Mouse (Mus musculus) thymus, postnatal 14 days (tissue): ENCODE measurements at regions not wholly inside any gene's neighbourhood (a gene's known extent, or its start where the extent isn't known, plus 50 kb on each side); places are given as distances from the start of the nearest gene placed in this dataset.
A peak's percentile ranks its signal among the peaks of the same experiment; 100 is the strongest.

Experiments
- DNase-seq: peaks from one replicate; pipeline ENCODE4 v3.0.0; 2021

DNA sequence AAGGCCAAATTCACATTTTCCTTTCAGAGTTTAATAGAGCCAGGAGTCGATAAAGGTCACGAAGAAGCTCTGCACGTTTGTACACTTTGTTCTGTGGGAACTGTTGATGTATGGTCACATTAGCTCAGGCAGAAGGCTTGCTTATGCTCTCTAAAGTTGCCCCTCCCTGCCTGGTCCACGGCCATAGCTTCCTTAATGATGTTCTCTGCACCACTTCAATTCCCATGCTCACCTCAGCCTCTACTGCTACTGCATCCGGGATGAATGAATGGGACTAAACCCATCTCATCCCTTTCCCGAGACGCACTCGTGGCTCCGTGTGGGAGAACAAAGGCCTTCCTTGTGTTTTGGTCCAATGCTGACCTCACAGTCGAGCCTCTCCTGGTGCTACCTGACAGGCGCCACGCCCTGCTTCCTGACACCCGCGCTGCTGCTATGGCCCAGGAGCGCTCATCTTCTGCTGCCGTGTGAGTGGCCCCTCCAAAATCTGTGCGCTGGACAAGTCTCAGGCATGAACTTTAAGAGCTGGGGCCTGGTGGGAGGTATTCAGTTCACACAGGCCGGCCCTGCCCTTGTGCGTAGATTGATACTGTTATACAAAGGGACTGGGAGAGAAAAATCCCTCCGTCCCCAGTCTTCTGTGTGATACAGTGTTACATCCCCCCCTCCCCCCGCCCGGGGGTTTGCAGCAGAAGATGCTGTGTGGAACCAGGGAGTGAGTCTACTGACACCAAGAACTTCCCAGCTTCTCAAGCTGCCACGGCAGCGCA, 386.3 kb upstream of the Trpc7 start:
- DNase-seq: no peak

DNA sequence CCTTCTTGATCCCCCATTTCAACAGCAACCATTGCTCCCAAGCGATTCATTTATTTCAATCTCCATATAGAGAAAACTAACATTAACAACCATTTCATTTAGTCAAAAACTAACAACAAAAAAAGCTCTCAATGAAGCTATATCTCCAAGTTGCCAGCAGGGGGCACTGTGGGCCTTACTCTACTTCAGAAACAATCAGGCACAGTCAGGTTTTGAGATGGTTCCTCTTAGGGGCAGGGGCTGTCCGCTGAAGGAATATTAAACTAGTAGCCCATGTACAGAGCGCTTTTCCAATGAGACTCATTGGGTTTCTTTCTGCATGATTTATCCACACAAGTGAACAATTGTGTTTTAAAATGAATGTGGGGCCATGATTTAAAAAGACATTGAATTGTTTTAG, 385.7 kb upstream of the Trpc7 start:
- no peak for DNase-seq

DNA sequence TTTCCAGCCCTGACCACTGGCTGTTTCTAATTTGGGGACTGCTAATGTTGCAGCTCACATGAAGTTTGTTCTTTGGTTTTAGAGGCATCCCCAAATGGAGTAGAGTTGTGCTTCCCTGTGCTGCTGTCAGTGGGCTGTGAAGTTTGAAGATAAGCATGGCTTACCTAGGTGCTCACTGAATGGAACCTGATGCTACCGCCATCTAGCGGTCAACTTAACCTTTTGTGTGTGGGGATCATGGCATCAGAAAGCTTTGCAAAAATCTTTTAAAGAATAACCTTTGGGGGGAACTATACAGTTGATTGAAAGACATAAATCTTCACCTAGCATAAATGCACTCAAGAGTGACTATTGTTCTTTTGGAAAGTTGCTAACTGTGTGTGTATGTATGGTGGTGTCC, 382.8 kb upstream of the Trpc7 start:
- no peak for DNase-seq

DNA sequence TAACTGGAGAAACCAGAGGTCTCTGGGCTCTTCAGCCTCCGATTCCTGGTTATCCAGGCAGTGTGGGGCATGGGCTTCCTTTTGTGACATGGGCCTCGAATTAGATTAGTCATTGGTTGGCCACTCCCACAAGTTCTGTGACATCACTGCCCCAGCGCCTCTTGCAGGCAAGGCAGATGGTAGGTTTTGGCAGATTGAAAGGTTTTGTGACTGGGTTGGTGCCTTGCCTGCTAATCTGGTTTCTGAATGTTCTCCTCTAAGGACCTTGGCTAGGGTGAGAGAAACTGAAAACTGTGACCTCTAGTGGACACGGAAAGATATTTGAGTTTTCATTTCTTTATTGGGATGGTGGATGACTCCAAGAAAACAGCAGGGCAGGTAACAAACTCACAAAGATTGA, 381.3 kb upstream of the Trpc7 start:
- no peak for DNase-seq

DNA sequence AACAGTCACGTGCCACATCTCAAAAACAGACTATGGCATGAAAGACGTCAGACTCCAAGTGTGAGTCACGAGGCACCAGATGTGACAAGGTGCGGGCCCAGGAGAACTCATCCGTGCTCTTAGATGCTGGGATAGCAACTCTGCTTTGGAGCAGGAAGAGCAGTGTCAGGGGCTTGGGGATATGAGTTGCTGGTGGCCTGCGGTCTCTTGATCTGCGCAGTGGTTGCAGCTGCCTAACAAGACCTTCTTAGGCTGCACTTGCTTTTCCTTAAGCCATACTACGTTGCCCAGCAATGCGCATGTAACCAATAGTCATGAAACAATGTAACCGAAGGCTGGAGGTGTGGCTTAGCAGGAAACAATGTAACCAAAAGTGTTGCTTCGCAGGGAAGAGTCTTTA, 380.1 kb upstream of the Trpc7 start:
- DNase-seq: no peak

DNA sequence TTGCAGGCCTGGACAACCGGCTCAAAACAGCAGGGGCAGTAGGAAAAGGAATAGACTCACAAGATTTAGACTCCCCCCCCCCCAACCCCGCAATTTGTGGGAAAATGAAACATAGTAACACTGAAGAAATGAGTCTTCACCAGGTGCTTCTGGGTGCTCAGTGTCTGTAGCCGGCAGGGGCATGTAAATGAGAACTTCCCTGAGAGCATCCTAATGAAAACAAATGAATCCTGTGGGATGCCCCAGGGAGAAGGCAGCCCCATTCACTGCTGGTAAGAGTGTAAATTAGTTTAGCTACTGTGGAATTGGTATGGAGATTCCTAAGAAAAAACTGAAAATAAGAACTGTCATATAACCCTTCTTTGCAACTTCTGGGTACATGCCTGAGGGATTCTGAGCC, 377.8 kb upstream of the Trpc7 start:
- no peak for DNase-seq

DNA sequence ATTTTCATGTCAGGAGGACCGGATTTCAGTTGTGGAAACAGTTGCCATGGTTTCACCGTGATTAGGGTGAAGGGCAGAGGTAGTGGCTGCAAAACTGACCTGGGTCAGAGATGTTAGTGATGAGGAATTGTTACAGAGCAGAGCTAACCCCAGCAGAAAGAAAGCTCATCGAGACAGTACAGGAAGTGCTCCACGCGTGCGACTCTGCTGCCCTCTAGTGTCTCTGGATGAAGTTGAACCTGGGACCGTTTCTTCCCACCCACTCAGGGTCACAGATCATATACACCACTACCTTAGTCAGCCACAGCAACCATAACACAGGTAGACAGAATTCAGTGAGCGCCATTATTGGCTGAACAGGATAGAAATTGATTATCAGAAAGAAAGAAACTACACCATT, 373.8 kb upstream of the Trpc7 start:
- DNase-seq: peak; percentile 18

DNA sequence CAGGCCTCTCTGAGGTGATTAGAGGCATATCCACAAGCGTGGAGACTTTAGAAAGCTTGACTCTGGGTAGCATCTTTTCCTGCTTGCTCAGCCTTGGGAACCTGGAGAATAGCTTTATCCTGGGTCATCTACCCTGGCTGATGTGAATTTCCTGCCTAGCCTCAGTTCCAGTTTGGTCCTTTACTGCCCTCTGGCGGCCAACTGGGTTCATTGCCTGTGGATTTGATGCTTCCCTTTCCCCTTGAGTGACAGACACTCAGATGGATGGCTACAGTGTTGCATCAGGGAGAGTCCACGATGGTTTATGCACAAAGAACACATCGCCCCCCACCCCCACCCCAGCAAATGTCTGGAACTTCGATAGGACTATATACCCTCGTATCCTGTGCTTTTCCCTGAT, 364.1 kb upstream of the Trpc7 start:
- peak; percentile 54 for DNase-seq

DNA sequence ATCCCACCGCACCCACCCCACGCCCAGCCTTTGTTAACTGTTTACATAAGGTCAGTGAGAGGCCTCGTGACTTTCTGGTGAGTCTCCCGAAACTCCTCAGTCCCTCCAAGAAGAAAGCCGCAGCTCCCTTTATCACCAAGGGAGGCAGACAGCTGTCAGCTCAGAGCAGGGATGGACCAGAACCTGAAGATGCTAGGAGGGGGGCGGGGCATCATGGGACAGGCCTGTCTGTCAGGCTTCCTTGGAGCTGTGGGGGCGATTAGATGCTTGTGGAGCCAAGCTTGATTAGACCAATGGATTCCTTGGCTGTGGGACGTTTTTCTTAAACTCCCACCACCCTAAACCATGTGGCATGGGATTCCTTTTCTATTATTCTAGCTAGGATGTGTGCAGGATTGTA, 363.7 kb upstream of the Trpc7 start:
- no peak for DNase-seq

DNA sequence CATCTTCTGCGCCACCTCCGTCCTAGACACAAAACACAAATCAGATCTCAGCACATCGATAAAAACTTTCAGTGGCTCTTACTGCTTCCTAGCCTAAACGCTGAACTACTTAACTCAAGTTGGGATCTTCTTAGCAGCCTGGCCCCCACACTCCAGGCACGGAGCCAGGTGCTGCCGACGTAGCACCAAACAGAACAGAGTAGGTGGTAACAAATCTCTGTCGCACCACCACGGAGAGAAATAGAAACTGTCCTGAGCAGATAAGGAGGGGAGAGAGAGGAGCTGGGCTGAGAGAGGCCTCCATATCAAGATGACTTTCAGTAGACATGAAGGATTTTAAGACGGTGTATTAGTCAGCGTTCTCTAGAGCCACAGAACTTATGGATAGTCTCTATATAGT, 360.1 kb upstream of the Trpc7 start:
- no peak for DNase-seq

DNA sequence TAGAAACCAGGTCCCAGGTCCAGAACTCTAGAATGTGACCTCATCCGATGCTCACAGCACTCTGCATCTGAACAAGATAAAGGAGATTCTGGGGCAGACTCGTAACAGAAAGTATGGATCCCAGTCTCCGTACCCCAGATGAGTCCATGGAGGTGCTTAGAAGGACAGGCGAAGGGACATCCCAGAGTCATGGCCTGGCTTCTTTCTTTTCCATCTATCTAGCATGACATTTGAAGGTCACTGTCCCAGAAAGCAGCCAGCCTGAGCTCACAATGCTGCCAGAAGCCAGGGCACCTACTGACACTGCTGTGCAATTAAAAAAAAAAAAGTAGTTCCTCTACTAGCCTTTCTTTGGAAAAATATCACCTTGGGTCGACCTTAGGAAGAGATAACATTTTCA, 354.1 kb upstream of the Trpc7 start:
- no peak for DNase-seq

DNA sequence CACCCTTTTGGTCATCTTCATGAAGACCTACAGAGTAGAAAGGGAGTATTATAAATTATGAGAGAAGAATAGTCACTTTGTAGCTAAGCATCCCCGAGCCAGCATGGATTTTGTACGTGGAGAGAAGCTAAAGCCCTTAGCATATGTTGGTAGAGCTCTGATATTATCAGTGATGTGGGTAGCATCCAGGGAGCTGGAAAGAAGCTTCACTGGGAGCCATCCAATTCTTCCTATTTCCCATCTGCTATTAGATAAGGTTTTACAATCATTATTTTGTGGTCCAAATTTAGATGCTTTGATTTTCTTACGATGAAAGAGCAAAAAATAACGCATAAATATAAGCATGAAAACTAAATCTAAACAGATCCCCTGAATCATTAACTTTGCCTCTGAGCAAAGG, 353.6 kb upstream of the Trpc7 start:
- DNase-seq: no peak

DNA sequence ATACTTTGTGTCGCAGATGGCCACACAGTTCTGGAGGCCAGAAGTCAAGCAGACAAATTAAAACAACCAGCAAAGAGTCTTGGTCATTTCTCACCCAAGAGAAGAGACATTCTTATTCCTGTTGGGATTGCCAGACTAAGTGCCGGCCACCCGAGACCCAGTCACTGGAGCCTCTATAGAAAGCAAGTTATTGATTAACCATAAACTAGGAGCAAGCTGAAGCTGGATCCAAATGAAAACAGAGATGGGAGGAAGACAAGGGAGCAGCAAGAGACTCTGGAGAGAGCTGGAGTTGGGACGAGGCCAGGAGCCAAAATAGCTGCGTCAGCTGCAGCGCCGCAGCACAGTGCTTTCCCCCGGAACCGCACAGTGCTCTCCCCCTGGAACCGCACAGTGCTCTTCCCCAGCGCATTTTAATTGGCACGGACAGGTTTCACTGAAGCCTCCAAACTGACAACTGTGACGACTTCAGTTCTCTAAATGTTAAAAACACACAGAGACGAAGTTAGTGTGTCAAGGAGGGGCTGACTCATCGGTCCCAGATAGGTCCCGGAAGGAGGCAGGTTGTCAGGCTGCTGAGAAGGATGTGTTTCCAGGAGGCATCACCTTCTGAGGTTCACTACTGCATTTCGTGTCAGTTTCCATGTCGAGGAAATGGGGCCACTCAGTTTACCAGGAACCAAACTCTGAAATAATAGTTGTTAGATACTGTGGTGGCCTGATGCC, 350.6 kb upstream of the Trpc7 start:
- no peak for DNase-seq

DNA sequence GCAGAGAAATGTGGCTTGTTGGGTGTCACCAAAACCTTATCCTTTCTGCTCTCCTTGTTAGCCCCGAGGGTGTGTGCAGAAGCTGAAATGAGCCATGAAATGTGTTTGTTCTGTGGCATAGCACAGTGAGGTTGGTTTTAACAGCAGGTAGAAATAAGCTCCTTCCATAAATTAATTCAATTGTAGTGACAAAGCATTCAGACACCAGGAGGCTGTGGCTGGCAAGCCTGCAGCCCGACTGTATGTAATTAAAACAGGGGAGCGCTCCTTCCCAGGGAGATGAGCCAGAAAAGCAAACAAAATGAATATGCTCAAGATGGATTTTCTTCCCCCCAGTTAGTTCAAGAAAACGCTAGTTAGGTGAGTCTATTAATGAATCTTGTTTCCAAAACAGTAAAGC, 341.1 kb upstream of the Trpc7 start:
- DNase-seq: no peak

DNA sequence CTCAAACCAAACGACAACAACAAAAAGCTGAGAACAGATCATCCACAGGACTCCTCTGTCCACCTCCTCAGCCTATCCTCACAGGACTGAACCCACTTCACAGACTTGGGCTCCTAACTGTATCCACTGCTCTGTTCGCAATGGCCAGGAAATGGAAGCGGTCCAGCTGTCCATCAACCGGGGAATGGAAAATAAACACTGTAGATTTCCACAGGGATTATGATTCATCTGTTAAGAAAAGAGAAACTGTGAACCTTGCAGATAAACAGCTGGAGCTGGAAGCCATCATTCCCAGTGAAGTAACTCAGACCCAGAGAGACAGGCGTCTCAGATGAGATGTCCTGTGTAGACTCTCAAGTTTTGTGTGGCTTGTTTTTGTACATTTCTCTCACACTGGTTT, 340.4 kb upstream of the Trpc7 start:
- no peak for DNase-seq

DNA sequence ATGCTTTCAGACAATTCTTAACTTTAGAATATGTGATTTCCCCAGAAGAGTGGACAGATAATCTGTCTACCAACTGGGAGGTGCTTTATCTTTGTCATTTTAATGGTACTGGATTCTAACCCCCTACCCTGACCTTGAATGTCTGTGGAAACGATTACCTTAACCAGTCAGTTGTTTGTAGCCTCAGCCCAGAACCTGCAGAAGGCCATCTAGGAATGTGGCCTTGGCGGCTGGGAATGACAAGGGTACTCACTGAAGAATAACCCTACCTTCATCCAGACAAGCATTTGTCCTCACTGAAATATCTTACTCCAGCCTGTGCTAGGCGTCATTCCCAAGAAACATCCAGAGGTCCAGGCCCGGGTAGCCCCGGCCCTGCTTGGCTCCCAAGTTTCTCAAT, 337.1 kb upstream of the Trpc7 start:
- no peak for DNase-seq

DNA sequence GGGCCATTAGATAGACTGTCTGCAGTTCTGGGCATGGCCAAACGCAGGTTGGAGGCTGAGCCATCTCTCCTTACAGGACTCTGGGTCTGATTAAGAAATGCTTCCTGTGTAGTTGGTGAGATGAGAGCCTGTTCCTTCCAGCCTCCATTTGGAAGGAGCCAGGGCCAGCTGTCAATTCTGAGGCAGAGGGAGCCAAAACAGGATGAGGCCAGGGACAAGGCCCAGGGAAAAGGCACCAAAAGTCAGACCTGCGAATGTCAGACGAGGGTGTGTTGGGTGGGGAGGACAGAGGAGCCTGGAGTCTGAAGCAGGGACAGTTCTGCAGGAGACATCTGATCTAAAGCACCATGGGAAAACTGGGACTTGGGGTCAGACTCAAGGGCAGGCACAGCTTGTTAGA, 335.9 kb upstream of the Trpc7 start:
- no peak for DNase-seq

DNA sequence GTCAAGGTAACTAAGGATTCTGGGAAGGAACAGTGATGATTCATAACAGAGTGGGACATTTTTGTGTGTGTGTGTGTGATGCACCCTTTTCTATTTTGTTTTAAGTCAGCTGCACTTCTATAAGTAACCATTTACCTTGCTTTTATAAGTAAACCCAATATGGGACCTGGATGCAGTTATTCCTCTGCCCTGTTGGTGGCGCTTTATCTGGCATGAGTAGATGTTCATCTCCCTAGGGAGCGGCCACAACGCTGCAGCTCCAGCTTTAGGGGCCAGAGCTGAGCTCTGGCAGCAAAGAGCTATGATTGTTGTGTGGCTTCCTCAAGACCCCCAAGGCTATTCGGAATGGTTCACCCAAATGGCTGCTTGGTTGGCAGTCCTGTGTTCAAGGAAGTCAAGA, 334.5 kb upstream of the Trpc7 start:
- no peak for DNase-seq

DNA sequence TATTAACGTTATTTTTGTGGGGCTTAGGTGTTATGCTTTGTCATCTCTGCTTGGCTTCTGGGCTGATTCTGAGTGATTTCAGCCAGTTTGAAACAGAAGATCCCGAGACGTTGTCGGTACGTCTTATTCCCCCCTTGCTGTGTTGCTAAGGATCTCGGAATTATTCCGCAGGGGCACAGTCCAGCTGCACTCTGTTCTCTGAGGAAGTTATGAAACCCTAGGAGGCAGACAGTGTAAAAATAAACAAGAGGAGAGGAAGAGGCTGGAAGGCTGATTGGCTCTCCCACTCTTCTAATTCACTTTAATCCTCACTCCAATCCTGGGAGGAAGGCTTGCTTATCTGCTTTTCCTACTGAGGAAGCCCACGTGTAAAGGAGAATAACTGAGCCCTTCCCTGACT, 325.3 kb upstream of the Trpc7 start:
- DNase-seq: no peak

DNA sequence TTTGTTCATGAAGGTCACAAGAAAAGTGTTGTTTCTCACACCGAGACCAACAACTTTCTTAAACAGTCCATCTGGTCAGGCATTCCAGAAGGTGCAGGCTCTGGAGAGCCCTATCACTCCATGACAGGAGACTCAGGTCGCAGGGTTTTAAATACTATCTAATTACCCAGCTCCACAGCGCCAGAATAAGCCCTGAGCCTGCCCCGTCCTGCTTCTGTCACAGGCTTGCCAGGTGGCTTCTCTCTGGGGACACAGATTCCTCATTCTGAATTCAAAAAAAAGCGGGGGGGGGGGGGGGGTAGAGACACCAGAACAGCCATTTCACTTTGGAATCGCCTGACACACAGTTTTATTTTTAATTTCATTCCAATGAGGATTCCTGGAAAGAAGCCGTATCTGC, 320.4 kb upstream of the Trpc7 start:
- DNase-seq: no peak

DNA sequence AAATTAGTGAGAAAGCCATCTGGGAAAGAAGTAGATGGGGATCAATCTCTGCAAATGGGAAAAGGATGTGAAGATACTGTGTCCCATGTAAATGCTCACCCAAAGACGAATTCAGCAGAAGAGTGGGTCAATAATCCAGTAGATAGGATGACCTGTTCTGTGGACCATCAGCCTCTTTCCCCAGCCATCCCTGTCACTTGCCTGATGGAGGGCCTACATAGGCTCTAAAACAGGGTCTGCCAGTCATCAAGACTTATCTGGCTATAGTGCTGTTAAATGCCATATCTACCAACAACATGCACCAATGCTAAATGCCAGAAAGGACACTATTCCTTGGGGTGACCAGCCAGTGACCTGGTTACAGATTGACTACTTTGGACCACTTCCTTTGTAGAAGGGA, 316.5 kb upstream of the Trpc7 start:
- no peak for DNase-seq

DNA sequence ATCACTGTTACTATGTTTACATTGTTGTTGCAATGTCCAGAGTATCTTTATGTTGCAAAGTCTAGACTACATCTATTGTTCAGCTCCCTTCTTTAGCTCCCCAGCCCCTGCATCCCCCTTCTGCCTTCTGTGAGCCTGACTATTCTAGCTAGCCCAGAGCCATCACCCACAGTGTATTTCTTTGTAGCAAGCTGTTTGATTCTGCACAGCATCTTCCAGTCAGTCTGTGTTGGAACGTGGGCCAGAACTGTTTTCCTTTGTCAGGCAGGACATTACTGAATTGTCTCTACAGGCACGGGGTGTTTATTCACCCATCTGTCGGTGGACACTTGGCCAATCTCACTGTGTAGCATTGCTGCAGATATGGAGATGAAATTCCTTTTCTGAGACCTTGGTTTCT, 295.4 kb upstream of the Trpc7 start:
- no peak for DNase-seq

DNA sequence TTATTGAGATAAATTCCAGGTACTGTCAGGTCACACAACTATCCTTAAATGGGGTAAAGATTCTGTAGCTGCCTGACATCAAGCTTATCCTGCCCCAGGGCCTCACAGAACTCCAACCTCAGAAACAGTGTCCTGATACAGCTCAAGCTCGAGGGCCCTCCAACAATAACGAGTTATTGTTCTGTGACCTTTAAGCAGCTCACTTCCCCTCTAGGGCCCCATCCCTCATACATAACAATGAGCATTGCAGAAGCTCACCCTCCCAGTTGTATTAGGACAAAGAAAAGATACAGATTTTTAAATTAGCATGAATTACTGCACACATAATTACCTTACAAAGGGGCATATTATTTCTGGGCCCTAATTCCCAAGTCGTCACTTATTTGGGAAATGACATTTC, 293.5 kb upstream of the Trpc7 start:
- no peak for DNase-seq

DNA sequence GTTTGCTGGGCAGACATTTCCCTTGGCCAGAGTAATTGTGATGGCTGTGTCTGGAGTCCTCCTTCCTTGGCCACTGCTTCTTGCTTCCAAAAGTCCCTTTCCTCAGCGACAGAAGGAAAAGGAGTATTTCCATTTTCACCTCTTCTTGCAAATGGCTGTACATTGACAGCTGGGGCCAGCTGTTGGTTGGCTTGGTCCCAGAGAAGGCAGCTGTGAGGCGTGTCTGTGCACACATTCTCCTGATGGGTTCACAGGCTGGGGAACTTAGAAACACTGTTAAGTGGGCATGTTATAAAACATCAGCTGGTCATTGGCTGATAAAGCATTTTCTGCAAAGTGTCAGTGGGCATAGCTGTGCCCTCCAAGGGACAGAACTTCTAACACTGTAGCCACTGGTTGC, 290.4 kb upstream of the Trpc7 start:
- DNase-seq: no peak

DNA sequence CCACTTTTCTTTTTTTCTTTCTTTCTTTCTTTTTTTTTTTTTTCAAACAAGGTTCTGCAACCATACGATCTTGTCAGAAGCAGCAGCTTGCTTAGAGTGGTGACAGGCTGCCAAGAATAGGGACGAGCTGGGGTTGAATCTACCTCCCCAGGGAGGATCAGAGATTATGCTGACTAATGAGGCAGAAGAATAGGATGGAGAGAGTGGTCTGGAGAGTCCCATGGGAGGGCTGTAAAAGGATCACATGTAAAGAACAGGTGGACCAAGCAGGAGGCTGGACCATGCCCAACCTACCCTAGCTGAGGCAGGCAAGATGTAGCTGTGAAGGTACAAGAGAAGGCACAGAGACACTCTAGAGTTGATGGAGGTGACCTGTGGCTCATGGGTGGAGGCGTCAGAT, 274.4 kb upstream of the Trpc7 start:
- no peak for DNase-seq
